Mouse (Mus musculus): Measurements from ENCODE around the gene Rhov. TPM values are rescaled to one million over a fixed set of nuclear protein-coding genes. Genes with fewer than 3 reads are reported as not detected.

Rhov gene
- polyA plus RNA-seq, 1 experiment from 2014 or later = 3.0 TPM

- H3K4me2 ChIP-seq (replicated peaks; ENCODE audit: low read depth, low read length) = no peak overlapping the region
- H3K4me3 ChIP-seq (ENCODE audit: low read depth, low read length) = no peak overlapping the region
Measured at GRCm38 (mm10) chr2:119240075-119240818, 30.8 kb downstream of the Rhov start.

DNA sequence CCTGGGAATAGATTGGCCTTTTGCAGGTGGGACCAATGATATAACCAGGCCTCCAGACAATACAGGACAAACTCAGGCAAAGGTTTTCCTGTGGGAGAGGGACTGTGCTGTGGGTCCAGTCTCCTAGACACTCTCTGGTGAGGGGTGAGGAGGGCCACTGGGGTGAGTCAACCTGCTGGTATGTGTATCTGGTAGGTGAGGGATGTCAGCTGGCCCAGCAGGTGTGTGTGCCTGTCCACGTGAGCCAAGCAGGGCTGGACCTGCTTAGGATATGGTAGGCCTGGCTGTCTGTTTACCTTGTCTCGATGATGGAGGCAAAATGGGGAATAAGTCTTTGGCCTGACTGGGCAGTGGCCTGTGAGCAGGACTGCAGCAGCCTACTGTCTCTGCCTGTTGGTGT is 32.4 kb downstream of the Rhov start:
- H3K4me3 ChIP-seq (ENCODE audit: low read depth, low read length) = peak overlapping the region; percentile 53

More at GRCm38 (mm10) chr2:119240075-119240818, 30.8 kb downstream of the Rhov start:
- Histone ChIP-seq H3K9me3 (ENCODE audit: low read length) (no peaks in the 10 kb centered on the region), H3K4me1 (ENCODE audit: insufficient read depth, low read depth, low read length) (no peaks in the 10 kb centered on the region; the same call in none of the 2 replicates), H3K27ac (ENCODE audit: low read length) (no peak overlapping the region), H3K9ac (replicated peaks; ENCODE audit: low read depth) (no peak overlapping the region), H3K27me3 (replicated peaks; ENCODE audit: insufficient read depth, low read length) (peaks cover 18% of the 10 kb centered on the region; the same call in 1 of the 2 replicates), H3K36me3 (ENCODE audit: insufficient read depth, low read length) (no peaks in the 10 kb centered on the region)
- DNase-seq (ENCODE audit: low spot score) = no peak
- ATAC-seq = no peak
- TF ChIP-seq EP300 (IDR thresholded peaks at IDR 0.05) (no peak), CTCF (IDR thresholded peaks at IDR 0.05) (no peak)
- 61% methylated on average over 4 of the region's 4 CpGs for WGBS

DNA sequence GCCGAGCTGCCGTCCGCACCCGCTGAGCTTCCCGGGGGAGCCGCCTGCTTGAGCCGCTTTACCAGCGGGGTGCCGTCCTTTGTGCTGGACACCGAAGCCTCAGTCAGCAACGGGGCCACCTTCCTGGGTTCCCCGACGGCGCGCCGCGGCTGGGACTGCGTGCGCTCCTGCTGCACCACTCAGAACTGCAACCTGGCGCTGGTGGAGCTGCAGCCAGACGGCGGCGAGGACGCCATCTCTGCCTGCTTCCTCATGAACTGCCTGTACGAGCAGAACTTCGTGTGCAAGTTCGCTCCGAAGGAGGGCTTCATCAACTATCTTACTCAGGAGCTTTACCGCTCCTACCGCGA is 33.2 kb downstream of the Rhov start:
- Histone ChIP-seq H3K27me3 (replicated peaks; ENCODE audit: insufficient read depth, low read length) (peaks cover 18% of the 10 kb centered on the region; the same call in 1 of the 2 replicates), H3K36me3 (ENCODE audit: insufficient read depth, low read length) (no peaks in the 10 kb centered on the region), H3K4me1 (ENCODE audit: insufficient read depth, low read depth, low read length) (no peaks in the 10 kb centered on the region; the same call in none of the 2 replicates), H3K4me3 (ENCODE audit: low read depth, low read length) (peak overlapping the region; percentile 53), H3K9ac (replicated peaks; ENCODE audit: low read depth) (peak overlapping the region; percentile 56), H3K27ac (ENCODE audit: low read length) (peak overlapping the region; percentile 88), H3K4me2 (replicated peaks; ENCODE audit: low read depth, low read length) (peak overlapping the region; percentile 72), H3K9me3 (ENCODE audit: low read length) (no peaks in the 10 kb centered on the region)
- TF ChIP-seq EP300 (IDR thresholded peaks at IDR 0.05) (no peak), CTCF (IDR thresholded peaks at IDR 0.05) (no peak)
- DNase-seq (ENCODE audit: low spot score) = peak; percentile 24
- ATAC-seq = peak; percentile 39
- 4% methylated on average over 30 of the region's 31 CpGs for WGBS

More for the DNA sequence above, 32.4 kb downstream of the Rhov start:
- Histone ChIP-seq H3K27ac (ENCODE audit: low read length) (0 out of 2 replicates have a peak overlapping the region, but pooled peaks have one; percentile 88), H3K4me1 (ENCODE audit: insufficient read depth, low read depth, low read length) (no peaks in the 10 kb centered on the region; the same call in none of the 2 replicates), H3K4me2 (replicated peaks; ENCODE audit: low read depth, low read length) (peak overlapping the region; percentile 72), H3K36me3 (ENCODE audit: insufficient read depth, low read length) (no peaks in the 10 kb centered on the region), H3K9me3 (ENCODE audit: low read length) (no peaks in the 10 kb centered on the region), H3K9ac (replicated peaks; ENCODE audit: low read depth) (peak overlapping the region; percentile 56; the same call in 1 of the 2 replicates), H3K27me3 (replicated peaks; ENCODE audit: insufficient read depth, low read length) (peaks cover 18% of the 10 kb centered on the region; the same call in 1 of the 2 replicates)
- 48% methylated on average over 2 of the region's 2 CpGs for WGBS
- ATAC-seq (peak; percentile 54), DNase-seq (ENCODE audit: low spot score) (peak; percentile 68)
- no peak for TF ChIP-seq CTCF (IDR thresholded peaks at IDR 0.05)
- no peak for TF ChIP-seq EP300 (IDR thresholded peaks at IDR 0.05)

DNA sequence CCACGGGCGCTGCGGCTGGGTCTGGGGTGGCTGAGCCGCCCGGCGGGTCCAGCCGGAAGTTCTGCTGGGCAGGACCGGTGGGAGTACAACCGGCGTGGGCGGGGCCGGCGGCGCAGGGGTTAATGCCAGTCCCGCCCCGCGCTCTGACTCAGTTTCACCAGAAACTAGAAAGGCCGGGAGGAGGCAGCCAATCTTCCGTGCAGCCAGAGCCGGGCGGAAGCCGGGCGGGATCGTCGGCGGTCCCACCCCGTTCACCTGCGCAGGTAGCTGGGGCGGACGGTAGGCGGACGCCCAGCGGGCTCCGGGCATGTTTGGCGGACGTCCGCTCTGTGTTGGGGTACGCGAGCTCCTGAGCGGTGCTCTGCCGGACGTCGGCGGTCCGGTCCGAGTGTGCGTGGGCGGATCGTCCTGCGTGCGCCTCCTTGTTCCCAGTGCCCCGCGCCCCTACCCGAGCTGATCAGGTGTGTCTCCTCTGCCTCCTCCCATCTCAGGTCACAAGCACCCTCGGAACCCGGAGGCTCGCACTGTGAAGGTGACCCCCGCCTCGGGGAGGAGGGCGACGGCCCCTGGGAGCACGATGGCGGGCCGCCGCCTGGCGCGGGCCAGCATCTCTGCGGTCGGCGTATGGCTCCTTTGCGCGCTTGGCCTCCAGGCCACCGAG is 33.7 kb downstream of the Rhov start, which contains the start of gene Spint1:
Spint1 (plus strand) TSS at position 153 of the 661 bp plus-strand sequence.
- H3K27me3 ChIP-seq (replicated peaks; ENCODE audit: insufficient read depth, low read length) = peaks cover 18% of the 10 kb centered on the region; the same call in 1 of the 2 replicates

GRCm38 (mm10) chr2:119236682-119237209 is 34.3 kb downstream of the Rhov start:
- Histone ChIP-seq H3K4me2 (replicated peaks; ENCODE audit: low read depth, low read length) (peak overlapping the region; percentile 72), H3K4me3 (ENCODE audit: low read depth, low read length) (peak overlapping the region; percentile 53), H3K9me3 (ENCODE audit: low read length) (no peaks in the 10 kb centered on the region), H3K9ac (replicated peaks; ENCODE audit: low read depth) (peak overlapping the region; percentile 56), H3K27me3 (replicated peaks; ENCODE audit: insufficient read depth, low read length) (peaks cover 18% of the 10 kb centered on the region; the same call in 1 of the 2 replicates), H3K27ac (ENCODE audit: low read length) (peak overlapping the region; percentile 88), H3K36me3 (ENCODE audit: insufficient read depth, low read length) (no peaks in the 10 kb centered on the region), H3K4me1 (ENCODE audit: insufficient read depth, low read depth, low read length) (no peaks in the 10 kb centered on the region; the same call in none of the 2 replicates)
- no peak for DNase-seq (ENCODE audit: low spot score)
- no peak for ATAC-seq
- TF ChIP-seq EP300 (IDR thresholded peaks at IDR 0.05) (no peak), CTCF (IDR thresholded peaks at IDR 0.05) (no peak)
- WGBS = 8% methylated on average over 25 of the region's 25 CpGs

More for the DNA sequence above, 33.7 kb downstream of the Rhov start, which contains the start of gene Spint1:
- no peaks in the 10 kb centered on the region for H3K9me3 ChIP-seq (ENCODE audit: low read length)
- H3K27ac ChIP-seq (ENCODE audit: low read length) = peak within 1 kb of the TSS; percentile 88
- WGBS = 2% methylated on average over 58 of the region's 73 CpGs
- ATAC-seq (peak; percentile 85), DNase-seq (ENCODE audit: low spot score) (peak; percentile 81)
- H3K4me3 ChIP-seq (ENCODE audit: low read depth, low read length) = peak within 1 kb of the TSS; percentile 53
- TF ChIP-seq EP300 (IDR thresholded peaks at IDR 0.05) = no peak
- no peak for TF ChIP-seq CTCF (IDR thresholded peaks at IDR 0.05)
- peak within 1 kb of the TSS; percentile 56 for H3K9ac ChIP-seq (replicated peaks; ENCODE audit: low read depth)
- H3K36me3 ChIP-seq (ENCODE audit: insufficient read depth, low read length) = no peaks in the 10 kb centered on the region
- H3K4me2 ChIP-seq (replicated peaks; ENCODE audit: low read depth, low read length) = peak within 1 kb of the TSS; percentile 72
- no peaks in the 10 kb centered on the region; the same call in none of the 2 replicates for H3K4me1 ChIP-seq (ENCODE audit: insufficient read depth, low read depth, low read length)
